Mouse (Mus musculus): ENCODE data around the gene Depdc5. TPM values are rescaled to one million over a fixed set of nuclear protein-coding genes. Genes with fewer than 3 reads are reported as not detected.
"Not testable (repeated sequence)": the region's sequence is repeated elsewhere in the genome, so short reads cannot be mapped to it uniquely, and the experiment has no call there.

Gene Depdc5
- polyA plus RNA-seq, 1 experiment from 2014 or later, result 40.3 TPM

DNA sequence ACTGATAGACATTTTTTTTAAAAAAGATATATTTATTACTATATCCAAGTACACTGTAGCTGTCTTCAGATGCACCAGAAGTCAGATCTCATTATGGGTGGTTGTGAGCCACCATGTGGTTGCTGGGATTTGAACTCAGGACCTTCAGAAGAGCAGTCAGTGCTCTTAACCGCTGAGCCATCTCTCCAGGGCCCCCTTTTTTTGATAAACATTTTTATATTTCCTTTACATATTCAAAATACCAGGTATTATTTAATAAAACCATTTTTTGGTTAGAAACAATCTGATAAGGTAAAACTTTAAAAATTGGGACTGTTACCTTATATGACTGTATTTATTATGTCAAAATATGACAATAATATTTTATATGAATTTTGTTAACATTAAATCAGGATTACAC, 2.4 kb upstream of the Depdc5 start:
- H3K9ac ChIP-seq (ENCODE audit: low read length), result no peak overlapping the region
- H3K36me3 ChIP-seq (ENCODE audit: control insufficient read depth, insufficient read depth, low read length), result no peaks in the 10 kb centered on the region; the same call in 1 of the 2 replicates
- no peak overlapping the region for H3K27ac ChIP-seq (ENCODE audit: low read depth, low read length)
- no peak overlapping the region for H3K4me2 ChIP-seq (ENCODE audit: low read depth, low read length, severe bottlenecking)
- ATAC-seq (replicated peaks; ENCODE audit: low FRiP score) (no peak), DNase-seq (ENCODE audit: low spot score) (no peak)
- H3K9me3 ChIP-seq (ENCODE audit: control insufficient read depth, low read length), result no peaks in the 10 kb centered on the region
- 96% methylated on average over 1 of the region's 1 CpGs for WGBS
- no peaks in the 10 kb centered on the region for H3K27me3 ChIP-seq (ENCODE audit: control insufficient read depth, insufficient read depth, low read length)
- H3K4me3 ChIP-seq (ENCODE audit: low read depth, low read length), result no peak overlapping the region
- H3K4me1 ChIP-seq (replicated peaks; ENCODE audit: control insufficient read depth, insufficient read depth, low read length), result no peaks in the 10 kb centered on the region; the same call in 1 of the 2 replicates

- Histone ChIP-seq H3K4me3 (ENCODE audit: low read depth, low read length) (no peak overlapping the region), H3K36me3 (ENCODE audit: control insufficient read depth, insufficient read depth, low read length) (no peaks in the 10 kb centered on the region; the same call in 1 of the 2 replicates), H3K4me2 (ENCODE audit: low read depth, low read length, severe bottlenecking) (peak overlapping the region; percentile 70; the same call in 1 of the 2 replicates), H3K4me1 (replicated peaks; ENCODE audit: control insufficient read depth, insufficient read depth, low read length) (no peaks in the 10 kb centered on the region; the same call in 1 of the 2 replicates), H3K9ac (ENCODE audit: low read length) (no peak overlapping the region), H3K9me3 (ENCODE audit: control insufficient read depth, low read length) (no peaks in the 10 kb centered on the region), H3K27me3 (ENCODE audit: control insufficient read depth, insufficient read depth, low read length) (no peaks in the 10 kb centered on the region), H3K27ac (ENCODE audit: low read depth, low read length) (no peak overlapping the region; the same call in 1 of the 2 replicates)
- 74% methylated on average over 6 of the region's 6 CpGs for WGBS
- no peak for ATAC-seq (replicated peaks; ENCODE audit: low FRiP score)
- DNase-seq (ENCODE audit: low spot score), result no peak
Measured at GRCm38 (mm10) chr5:32862469-32863132, 900 bp upstream of the Depdc5 start.

- Histone ChIP-seq H3K27me3 (ENCODE audit: control insufficient read depth, insufficient read depth, low read length) (no peaks in the 10 kb centered on the region), H3K36me3 (ENCODE audit: control insufficient read depth, insufficient read depth, low read length) (no peaks in the 10 kb centered on the region; the same call in 1 of the 2 replicates), H3K9ac (ENCODE audit: low read length) (no peak overlapping the region), H3K4me1 (replicated peaks; ENCODE audit: control insufficient read depth, insufficient read depth, low read length) (no peaks in the 10 kb centered on the region; the same call in 1 of the 2 replicates), H3K27ac (ENCODE audit: low read depth, low read length) (no peak overlapping the region), H3K4me2 (ENCODE audit: low read depth, low read length, severe bottlenecking) (no peak overlapping the region), H3K9me3 (ENCODE audit: control insufficient read depth, low read length) (no peaks in the 10 kb centered on the region), H3K4me3 (ENCODE audit: low read depth, low read length) (no peak overlapping the region)
- 93% methylated on average over 5 of the region's 5 CpGs for WGBS
- DNase-seq (ENCODE audit: low spot score), result no peak
- ATAC-seq (replicated peaks; ENCODE audit: low FRiP score), result no peak
Measured at GRCm38 (mm10) chr5:32869389-32870024, 6.0 kb downstream of the Depdc5 start.

GRCm38 (mm10) chr5:32872346-32872745, 8.8 kb downstream of the Depdc5 start:
- 96% methylated on average over 5 of the region's 5 CpGs for WGBS
- H3K36me3 ChIP-seq (ENCODE audit: control insufficient read depth, insufficient read depth, low read length), result no peaks in the 10 kb centered on the region; the same call in 1 of the 2 replicates

DNA sequence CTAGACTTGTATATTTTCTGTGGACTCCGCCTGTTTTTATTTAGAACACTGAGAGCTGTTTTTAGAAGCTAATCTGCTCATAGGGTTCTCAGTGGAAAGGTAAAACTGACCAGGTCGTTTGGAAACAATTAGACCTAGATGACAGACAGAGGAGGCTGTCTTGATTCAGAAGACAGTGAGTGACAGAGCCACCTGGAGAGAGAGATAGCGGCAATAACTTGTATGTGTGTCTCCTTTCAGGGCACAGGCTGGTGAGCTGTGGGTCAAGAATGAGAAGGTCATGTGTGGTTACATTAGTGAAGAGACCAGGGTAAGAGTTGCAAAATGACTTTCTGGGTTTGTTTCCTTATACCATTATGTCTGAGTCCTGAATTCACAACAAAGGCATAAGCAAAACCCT, 23.2 kb downstream of the Depdc5 start:
- ATAC-seq (replicated peaks; ENCODE audit: low FRiP score), result no peak
- Histone ChIP-seq H3K27me3 (ENCODE audit: control insufficient read depth, insufficient read depth, low read length) (no peaks in the 10 kb centered on the region), H3K9ac (ENCODE audit: low read length) (no peak overlapping the region), H3K4me3 (ENCODE audit: low read depth, low read length) (no peak overlapping the region), H3K9me3 (ENCODE audit: control insufficient read depth, low read length) (no peaks in the 10 kb centered on the region), H3K4me1 (replicated peaks; ENCODE audit: control insufficient read depth, insufficient read depth, low read length) (no peaks in the 10 kb centered on the region), H3K4me2 (ENCODE audit: low read depth, low read length, severe bottlenecking) (no peak overlapping the region), H3K27ac (ENCODE audit: low read depth, low read length) (no peak overlapping the region), H3K36me3 (ENCODE audit: control insufficient read depth, insufficient read depth, low read length) (no peaks in the 10 kb centered on the region; the same call in 1 of the 2 replicates)
- 77% methylated on average over 3 of the region's 3 CpGs for whole genome bisulfite sequencing
- DNase-seq (ENCODE audit: low spot score), result no peak

More at GRCm38 (mm10) chr5:32872346-32872745, 8.8 kb downstream of the Depdc5 start:
- DNase-seq (ENCODE audit: low spot score), result no peak
- no peaks in the 10 kb centered on the region for H3K4me1 ChIP-seq (replicated peaks; ENCODE audit: control insufficient read depth, insufficient read depth, low read length)
- H3K27me3 ChIP-seq (ENCODE audit: control insufficient read depth, insufficient read depth, low read length), result no peaks in the 10 kb centered on the region
- no peak overlapping the region for H3K4me2 ChIP-seq (ENCODE audit: low read depth, low read length, severe bottlenecking)
- H3K9me3 ChIP-seq (ENCODE audit: control insufficient read depth, low read length), result no peaks in the 10 kb centered on the region
- no peak overlapping the region for H3K27ac ChIP-seq (ENCODE audit: low read depth, low read length)
- no peak overlapping the region for H3K4me3 ChIP-seq (ENCODE audit: low read depth, low read length)
- no peak for ATAC-seq (replicated peaks; ENCODE audit: low FRiP score)
- H3K9ac ChIP-seq (ENCODE audit: low read length), result no peak overlapping the region

GRCm38 (mm10) chr5:32907496-32907895, 44.0 kb downstream of the Depdc5 start:
- no peaks in the 10 kb centered on the region; the same call in 1 of the 2 replicates for H3K36me3 ChIP-seq (ENCODE audit: control insufficient read depth, insufficient read depth, low read length)

GRCm38 (mm10) chr5:32914071-32914470, 50.6 kb downstream of the Depdc5 start:
- WGBS, result 90% methylated on average over 3 of the region's 3 CpGs
- no peak for ATAC-seq (replicated peaks; ENCODE audit: low FRiP score)
- H3K36me3 ChIP-seq (ENCODE audit: control insufficient read depth, insufficient read depth, low read length), result no peaks in the 10 kb centered on the region; the same call in 1 of the 2 replicates

More at GRCm38 (mm10) chr5:32907496-32907895, 44.0 kb downstream of the Depdc5 start:
- Histone ChIP-seq H3K27ac (ENCODE audit: low read depth, low read length) (no peak overlapping the region), H3K4me1 (replicated peaks; ENCODE audit: control insufficient read depth, insufficient read depth, low read length) (no peaks in the 10 kb centered on the region), H3K4me3 (ENCODE audit: low read depth, low read length) (no peak overlapping the region), H3K9ac (ENCODE audit: low read length) (no peak overlapping the region), H3K9me3 (ENCODE audit: control insufficient read depth, low read length) (no peaks in the 10 kb centered on the region), H3K27me3 (ENCODE audit: control insufficient read depth, insufficient read depth, low read length) (no peaks in the 10 kb centered on the region), H3K4me2 (ENCODE audit: low read depth, low read length, severe bottlenecking) (no peak overlapping the region)
- WGBS, result 42% methylated on average over 1 of the region's 1 CpGs
- DNase-seq (ENCODE audit: low spot score) (no peak), ATAC-seq (replicated peaks; ENCODE audit: low FRiP score) (no peak)

GRCm38 (mm10) chr5:32919281-32919680, 55.8 kb downstream of the Depdc5 start:
- not testable (repeated sequence) for H3K4me3 ChIP-seq (ENCODE audit: low read depth, low read length); H3K27ac ChIP-seq (ENCODE audit: low read depth, low read length); H3K4me2 ChIP-seq (ENCODE audit: low read depth, low read length, severe bottlenecking); H3K9ac ChIP-seq (ENCODE audit: low read length); ATAC-seq (replicated peaks; ENCODE audit: low FRiP score); H3K36me3 ChIP-seq (ENCODE audit: control insufficient read depth, insufficient read depth, low read length); H3K4me1 ChIP-seq (replicated peaks; ENCODE audit: control insufficient read depth, insufficient read depth, low read length); H3K27me3 ChIP-seq (ENCODE audit: control insufficient read depth, insufficient read depth, low read length); H3K9me3 ChIP-seq (ENCODE audit: control insufficient read depth, low read length); DNase-seq (ENCODE audit: low spot score)
- WGBS, result 83% methylated on average over 2 of the region's 2 CpGs

More at GRCm38 (mm10) chr5:32914071-32914470, 50.6 kb downstream of the Depdc5 start:
- DNase-seq (ENCODE audit: low spot score), result no peak
- Histone ChIP-seq H3K4me3 (ENCODE audit: low read depth, low read length) (no peak overlapping the region), H3K9me3 (ENCODE audit: control insufficient read depth, low read length) (no peaks in the 10 kb centered on the region), H3K4me2 (ENCODE audit: low read depth, low read length, severe bottlenecking) (no peak overlapping the region), H3K4me1 (replicated peaks; ENCODE audit: control insufficient read depth, insufficient read depth, low read length) (no peaks in the 10 kb centered on the region), H3K9ac (ENCODE audit: low read length) (no peak overlapping the region), H3K27me3 (ENCODE audit: control insufficient read depth, insufficient read depth, low read length) (no peaks in the 10 kb centered on the region), H3K27ac (ENCODE audit: low read depth, low read length) (no peak overlapping the region)

Measured in forebrain, embryonic 11.5 days (tissue).